Mouse (Mus musculus) myocyte (in vitro differentiated cells): ENCODE data around the gene Bmp6. TPM values are rescaled to one million over a fixed set of nuclear protein-coding genes. Genes with fewer than 3 reads are reported as not detected.

Source experiments
- H3K27me3 ChIP-seq: one replicate; pipeline ENCODE4 v1.6.1; 2011; ENCODE audit not compliant: control insufficient read depth, insufficient read depth, insufficient read length
- H3K36me3 ChIP-seq: one replicate; pipeline ENCODE4 v1.6.1; 2011; ENCODE audit not compliant: control insufficient read depth, insufficient read depth
- H3K4me2 ChIP-seq: one replicate; pipeline ENCODE4 v1.6.1; 2011; ENCODE audit warnings: low read depth, control low read depth
- H3K4me3 ChIP-seq: one replicate; pipeline ENCODE4 v1.5.1; 2011; ENCODE audit warnings: mild to moderate bottlenecking, control low read depth, moderate library complexity
- H3K79me2 ChIP-seq: one replicate; pipeline ENCODE4 v1.6.1; 2011; ENCODE audit not compliant: control insufficient read depth, insufficient read depth
- H3ac ChIP-seq: one replicate; pipeline ENCODE4 v1.6.1; 2011; ENCODE audit not compliant: control insufficient read depth, insufficient read length
- CEBPB ChIP-seq: IDR thresholded peaks from 2 replicates; pipeline ENCODE4 v1.6.1; 2011; ENCODE audit warnings: mild to moderate bottlenecking, moderate library complexity; ENCODE audit not compliant: poor library complexity, insufficient read depth, severe bottlenecking
- E2F4 ChIP-seq: IDR thresholded peaks from one replicate; pipeline ENCODE4 v1.6.1; 2011; ENCODE audit warnings: mild to moderate bottlenecking, control low read depth, moderate library complexity; ENCODE audit not compliant: insufficient read depth
- MAX ChIP-seq: IDR thresholded peaks from one replicate; pipeline ENCODE4 v1.6.1; 2011; ENCODE audit warnings: low read depth, mild to moderate bottlenecking, control low read depth
- MYOD1 ChIP-seq, 3 experiments: IDR thresholded peaks; one replicate each; pipeline ENCODE4 v1.6.1; 2011; ENCODE audit warnings: control low read depth in 2 of 3, low read depth in 2 of 3, mild to moderate bottlenecking in 2 of 3, moderate library complexity in 1 of 3; ENCODE audit not compliant: insufficient read length in 2 of 3, control insufficient read depth in 1 of 3
- MYOG ChIP-seq, 3 experiments: IDR thresholded peaks; one replicate each; pipeline ENCODE4 v1.6.1; 2011; ENCODE audit warnings: control low read depth in 2 of 3, low read depth in 2 of 3, mild to moderate bottlenecking in 2 of 3; ENCODE audit not compliant: insufficient read length in 2 of 3, control insufficient read depth in 1 of 3, insufficient read depth in 1 of 3
- POLR2A ChIP-seq: IDR thresholded peaks from one replicate; pipeline ENCODE4 v1.6.1; 2011; ENCODE audit warnings: low read depth, mild to moderate bottlenecking, control low read depth, moderate library complexity; ENCODE audit not compliant: insufficient read length
- POLR2AphosphoS2 ChIP-seq: IDR thresholded peaks from one replicate; pipeline ENCODE4 v1.6.1; 2011; ENCODE audit warnings: low read depth, control low read depth; ENCODE audit not compliant: insufficient read length
- REST ChIP-seq: IDR thresholded peaks from one replicate; pipeline ENCODE4 v1.6.1; 2011; ENCODE audit warnings: mild to moderate bottlenecking, control low read depth, moderate library complexity; ENCODE audit not compliant: insufficient read depth, insufficient read length
- SRF ChIP-seq: IDR thresholded peaks from one replicate; pipeline ENCODE4 v1.6.1; 2011; ENCODE audit warnings: low read depth; ENCODE audit not compliant: control insufficient read depth, insufficient read length
- TCF12 ChIP-seq: IDR thresholded peaks from one replicate; pipeline ENCODE4 v1.6.1; 2011; ENCODE audit warnings: mild to moderate bottlenecking, control low read depth; ENCODE audit not compliant: poor library complexity, insufficient read depth, severe bottlenecking
- TCF3 ChIP-seq: IDR thresholded peaks from one replicate; pipeline ENCODE4 v1.6.1; 2011; ENCODE audit warnings: low read depth, control low read depth; ENCODE audit not compliant: insufficient read length
- USF1 ChIP-seq: IDR thresholded peaks from one replicate; pipeline ENCODE4 v1.6.1; 2011; ENCODE audit warnings: low read depth, mild to moderate bottlenecking, control low read depth, moderate library complexity
- polyA plus RNA-seq: library from polyadenylated mRNA; unstranded; fragments of >200 nt; fragmentation: generic; extraction: Trizol; gene quantifications from one replicate; pipeline ENCODE4 v1.2.1, GENCODE M21; 2012; ENCODE audit warnings: missing spikeins

Bmp6 gene
- polyA plus RNA-seq, 1 experiment = 0.06 TPM

GRCm38 (mm10) chr13:38347021-38347774, 2.3 kb downstream of the Bmp6 start:
- Histone ChIP-seq H3K4me2 (no peak overlapping the region), H3K79me2 (no peaks in the 10 kb centered on the region), H3ac (no peak overlapping the region), H3K4me3 (no peak overlapping the region), H3K36me3 (no peaks in the 10 kb centered on the region), H3K27me3 (peaks cover 25% of the 10 kb centered on the region)
- TF ChIP-seq POLR2A (no peak), MYOG (IDR thresholded peaks at IDR 0.05; ENCODE audit: control insufficient read depth in 1 of 3, insufficient read depth in 1 of 3, insufficient read length in 2 of 3, low read depth in 2 of 3) (no peak), MYOD1 (IDR thresholded peaks at IDR 0.05; ENCODE audit: control insufficient read depth in 1 of 3, insufficient read length in 2 of 3, low read depth in 2 of 3) (no peak), USF1 (no peak), CEBPB (no peak), E2F4 (no peak), POLR2AphosphoS2 (no peak), MAX (no peak), SRF (no peak), TCF3 (no peak), TCF12 (no peak), REST (no peak)

GRCm38 (mm10) chr13:38347775-38348135, 2.8 kb downstream of the Bmp6 start:
- Histone ChIP-seq H3K4me3 (no peak overlapping the region), H3K4me2 (no peak overlapping the region), H3ac (no peak overlapping the region), H3K36me3 (no peaks in the 10 kb centered on the region), H3K79me2 (no peaks in the 10 kb centered on the region), H3K27me3 (peaks cover 25% of the 10 kb centered on the region)
- TF ChIP-seq TCF3 = no peak
- TF ChIP-seq MYOG (IDR thresholded peaks at IDR 0.05; ENCODE audit: control insufficient read depth in 1 of 3, insufficient read depth in 1 of 3, insufficient read length in 2 of 3, low read depth in 2 of 3) = no peak
- TF ChIP-seq MAX = no peak
- TF ChIP-seq POLR2A = no peak
- TF ChIP-seq SRF = no peak
- no peak for TF ChIP-seq POLR2AphosphoS2
- TF ChIP-seq E2F4 = no peak
- no peak for TF ChIP-seq USF1
- TF ChIP-seq TCF12 = no peak
- TF ChIP-seq CEBPB = no peak
- no peak for TF ChIP-seq MYOD1 (IDR thresholded peaks at IDR 0.05; ENCODE audit: control insufficient read depth in 1 of 3, insufficient read length in 2 of 3, low read depth in 2 of 3)
- TF ChIP-seq REST = no peak

GRCm38 (mm10) chr13:38349046-38349445, 4.1 kb downstream of the Bmp6 start:
- Histone ChIP-seq H3K27me3 (peaks cover 25% of the 10 kb centered on the region), H3K36me3 (no peaks in the 10 kb centered on the region), H3K4me3 (no peak overlapping the region), H3ac (no peak overlapping the region), H3K4me2 (no peak overlapping the region), H3K79me2 (no peaks in the 10 kb centered on the region)
- no peak for TF ChIP-seq E2F4
- no peak for TF ChIP-seq REST
- TF ChIP-seq MYOD1 (IDR thresholded peaks at IDR 0.05; ENCODE audit: control insufficient read depth in 1 of 3, insufficient read length in 2 of 3, low read depth in 2 of 3) = no peak
- no peak for TF ChIP-seq POLR2AphosphoS2
- TF ChIP-seq TCF3 = no peak
- no peak for TF ChIP-seq CEBPB

- Histone ChIP-seq H3K79me2 (no peaks in the 10 kb centered on the region), H3K36me3 (no peaks in the 10 kb centered on the region), H3K4me3 (no peak overlapping the region), H3K27me3 (peaks cover 22% of the 10 kb centered on the region), H3K4me2 (no peak overlapping the region), H3ac (no peak overlapping the region)
- no peak for TF ChIP-seq SRF
- no peak for TF ChIP-seq MAX
- no peak for TF ChIP-seq CEBPB
- no peak for TF ChIP-seq MYOD1 (IDR thresholded peaks at IDR 0.05; ENCODE audit: control insufficient read depth in 1 of 3, insufficient read length in 2 of 3, low read depth in 2 of 3)
- no peak for TF ChIP-seq E2F4
- TF ChIP-seq POLR2AphosphoS2 = no peak
- no peak for TF ChIP-seq REST
- no peak for TF ChIP-seq MYOG (IDR thresholded peaks at IDR 0.05; ENCODE audit: control insufficient read depth in 1 of 3, insufficient read depth in 1 of 3, insufficient read length in 2 of 3, low read depth in 2 of 3)
- TF ChIP-seq POLR2A = no peak
- TF ChIP-seq TCF3 = no peak
- TF ChIP-seq USF1 = no peak
Observed at GRCm38 (mm10) chr13:38349818-38350217, 4.9 kb downstream of the Bmp6 start.

- Histone ChIP-seq H3K36me3 (no peaks in the 10 kb centered on the region), H3K4me2 (no peak overlapping the region), H3ac (no peak overlapping the region), H3K4me3 (no peak overlapping the region), H3K79me2 (no peaks in the 10 kb centered on the region), H3K27me3 (peaks cover under 1% of the 10 kb centered on the region)
- TF ChIP-seq USF1 = no peak
- no peak for TF ChIP-seq REST
- no peak for TF ChIP-seq MYOG (IDR thresholded peaks at IDR 0.05; ENCODE audit: control insufficient read depth in 1 of 3, insufficient read depth in 1 of 3, insufficient read length in 2 of 3, low read depth in 2 of 3)
- no peak for TF ChIP-seq TCF12
- TF ChIP-seq MAX = no peak
- no peak for TF ChIP-seq SRF
Observed at GRCm38 (mm10) chr13:38351996-38352395, 7.1 kb downstream of the Bmp6 start.
